Mouse (Mus musculus) stomach, embryonic 16.5 days (tissue): Measurements from ENCODE around the gene Slc5a2. TPM values are rescaled to one million over a fixed set of nuclear protein-coding genes. Genes with fewer than 3 reads are reported as not detected.

Experiments used
- ATAC-seq: fragments of 200-750 bp; cut with Nextera tagmentation; 2 replicates; pipeline ENCODE4 v1.8.0; 2017; ENCODE audit warnings: moderate number of reproducible peaks, moderate TSS enrichment; ENCODE audit not compliant: insufficient read depth, low FRiP score
- H3K27ac ChIP-seq: fragments of 300-500 bp; sonication (generic); 2 replicates; pipeline ENCODE4 v1.5.1; 2014; ENCODE audit warnings: low read length
- H3K27me3 ChIP-seq: fragments of 300-500 bp; sonication (generic); 2 replicates; pipeline ENCODE4 v1.6.1; 2014; ENCODE audit warnings: low read length, control low read depth, mixed read lengths; ENCODE audit not compliant: control insufficient read depth, insufficient read depth
- H3K36me3 ChIP-seq: fragments of 300-500 bp; sonication (generic); 2 replicates; pipeline ENCODE4 v1.6.1; 2014; ENCODE audit warnings: low read length; ENCODE audit not compliant: control insufficient read depth, insufficient read depth
- H3K4me1 ChIP-seq: fragments of 300-500 bp; sonication (generic); 2 replicates; pipeline ENCODE4 v1.6.1; 2014; ENCODE audit warnings: low read length, control low read depth, mixed read lengths; ENCODE audit not compliant: control insufficient read depth, insufficient read depth
- H3K4me2 ChIP-seq: fragments of 300-500 bp; sonication (generic); 2 replicates; pipeline ENCODE4 v1.6.1; 2014; ENCODE audit warnings: low read depth, low read length, mixed read lengths
- H3K4me3 ChIP-seq: fragments of 300-500 bp; sonication (generic); replicated peaks from 2 replicates; pipeline ENCODE4 v1.5.1; 2014; ENCODE audit warnings: mild to moderate bottlenecking, low read length
- H3K9ac ChIP-seq: fragments of 300-500 bp; sonication (generic); 2 replicates; pipeline ENCODE4 v1.6.1; 2014; ENCODE audit warnings: low read length
- H3K9me3 ChIP-seq: fragments of 300-500 bp; sonication (generic); replicated peaks from 2 replicates; pipeline ENCODE4 v1.6.1; 2016; ENCODE audit warnings: low read length, control low read depth; ENCODE audit not compliant: control insufficient read depth
- WGBS: fragments of 180-500 bp; shearing (Covaris S2); extraction: QIAGEN DNeasy Blood & Tissue Kit; methylation state at CpG from one replicate; pipeline ENCODE4 v1.1.7; 2014; 5-methylcytosine and 5-hydroxymethylcytosine counted together
- polyA plus RNA-seq: library from polyadenylated mRNA; unstranded; fragments of >200 nt; fragmentation: Nextera tagmentation; extraction: Ambion mirVana; gene quantifications from 2 replicates; pipeline ENCODE4 v1.2.1, GENCODE M21; 2015

Slc5a2 gene
- polyA plus RNA-seq, 1 experiment from 2014 or later = 0.72 TPM

DNA sequence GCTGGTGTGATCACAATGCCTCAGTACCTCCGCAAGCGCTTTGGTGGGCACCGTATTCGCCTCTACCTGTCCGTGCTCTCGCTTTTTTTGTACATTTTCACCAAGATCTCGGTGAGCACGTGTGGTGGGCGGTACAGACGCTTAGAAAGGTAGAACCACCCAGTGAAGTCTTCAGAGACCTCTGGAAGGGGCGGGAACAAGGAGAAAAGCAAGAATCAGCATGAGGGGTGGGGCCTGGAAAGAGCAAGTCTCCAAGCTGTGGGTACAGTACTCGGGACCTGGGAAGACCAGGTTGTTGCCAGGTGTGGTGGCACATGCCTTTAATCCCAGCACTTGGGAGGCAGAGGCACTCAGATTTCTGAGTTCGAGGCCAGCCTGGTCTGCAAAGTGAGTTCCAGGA lies 1.9 kb downstream of the Slc5a2 start:
- Histone ChIP-seq H3K9ac (no peak overlapping the region), H3K4me1 (0 out of 2 replicates have a peak, but pooled peaks cover 3% of the 10 kb centered on the region), H3K36me3 (0 out of 2 replicates have a peak, but pooled peaks cover 5% of the 10 kb centered on the region), H3K4me2 (no peak overlapping the region), H3K4me3 (no peak overlapping the region), H3K9me3 (no peaks in the 10 kb centered on the region), H3K27me3 (no peaks in the 10 kb centered on the region), H3K27ac (no peak overlapping the region)
- 55% methylated on average over 13 of the region's 13 CpGs for WGBS
- no peak for ATAC-seq

DNA sequence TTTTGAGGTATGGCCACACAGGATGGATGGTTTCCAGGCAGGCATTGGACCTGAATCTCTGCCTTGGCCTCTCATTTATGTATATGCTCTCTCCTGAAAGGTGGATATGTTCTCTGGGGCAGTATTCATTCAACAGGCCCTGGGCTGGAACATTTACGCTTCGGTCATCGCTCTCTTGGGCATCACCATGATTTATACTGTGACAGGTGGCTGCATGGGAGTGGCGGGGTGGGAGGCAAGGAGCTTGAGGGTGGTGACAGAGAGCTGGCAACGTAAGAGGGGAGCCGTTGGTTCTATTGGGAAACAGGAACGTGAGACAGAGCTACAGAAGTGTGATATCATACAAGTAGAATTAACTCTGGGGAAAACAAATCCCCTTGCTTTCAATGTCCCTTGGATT lies 2.4 kb downstream of the Slc5a2 start:
- H3K4me1 ChIP-seq = 0 out of 2 replicates have a peak, but pooled peaks cover 3% of the 10 kb centered on the region
- no peak overlapping the region for H3K4me3 ChIP-seq
- no peaks in the 10 kb centered on the region for H3K27me3 ChIP-seq
- WGBS = 79% methylated on average over 7 of the region's 7 CpGs
- H3K9ac ChIP-seq = no peak overlapping the region
- no peak for ATAC-seq
- no peak overlapping the region for H3K4me2 ChIP-seq
- H3K27ac ChIP-seq = no peak overlapping the region
- 0 out of 2 replicates have a peak, but pooled peaks cover 5% of the 10 kb centered on the region for H3K36me3 ChIP-seq
- no peaks in the 10 kb centered on the region for H3K9me3 ChIP-seq

DNA sequence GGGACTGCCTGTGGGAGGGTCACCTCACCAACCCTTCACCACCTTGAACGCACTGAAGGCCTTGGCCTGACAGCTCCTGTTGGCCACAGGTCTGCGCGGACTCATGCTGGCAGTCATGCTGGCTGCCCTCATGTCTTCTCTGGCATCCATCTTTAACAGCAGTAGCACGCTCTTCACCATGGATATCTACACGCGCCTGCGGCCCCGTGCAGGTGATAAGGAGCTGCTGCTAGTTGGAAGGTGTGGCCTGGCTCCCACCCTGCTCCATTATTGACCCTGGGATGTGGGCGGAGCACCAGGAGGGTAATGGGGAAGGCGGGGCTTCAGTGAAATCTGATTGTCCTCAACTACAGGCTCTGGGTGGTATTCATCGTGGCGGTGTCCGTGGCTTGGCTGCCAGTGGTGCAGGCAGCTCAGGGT lies 5.0 kb downstream of the Slc5a2 start:
- Histone ChIP-seq H3K4me2 (0 out of 2 replicates have a peak overlapping the region, but pooled peaks have one; percentile 15), H3K36me3 (peaks cover 14% of the 10 kb centered on the region; the same call in 1 of the 2 replicates)
- ATAC-seq = peak; percentile 87

DNA sequence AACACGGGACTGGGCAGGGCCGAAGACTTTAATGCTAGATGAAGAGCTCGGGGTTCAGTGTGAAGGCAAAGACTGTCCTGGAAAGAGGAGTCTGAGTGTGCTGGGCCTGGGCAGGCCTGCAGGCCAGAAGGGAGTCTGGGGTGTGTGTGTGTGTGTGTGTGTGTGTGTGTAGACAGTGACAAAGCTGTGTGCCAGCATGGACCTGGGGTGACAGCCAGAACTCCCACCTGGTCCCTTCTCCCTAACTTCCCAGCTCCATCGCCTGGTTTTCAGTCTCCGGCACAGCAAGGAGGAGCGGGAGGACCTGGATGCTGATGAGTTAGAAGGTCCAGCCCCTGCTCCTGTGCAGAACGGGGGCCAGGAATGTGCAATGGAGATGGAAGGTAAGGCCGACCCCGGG lies 6.0 kb downstream of the Slc5a2 start:
- WGBS = 94% methylated on average over 9 of the region's 9 CpGs
- H3K9ac ChIP-seq = no peak overlapping the region

More for the DNA sequence above, 5.0 kb downstream of the Slc5a2 start:
- H3K4me1 ChIP-seq = 0 out of 2 replicates have a peak, but pooled peaks cover 3% of the 10 kb centered on the region
- no peak overlapping the region for H3K27ac ChIP-seq
- no peak overlapping the region for H3K4me3 ChIP-seq
- H3K27me3 ChIP-seq = no peaks in the 10 kb centered on the region
- no peak overlapping the region for H3K9ac ChIP-seq
- whole genome bisulfite sequencing = 47% methylated on average over 13 of the region's 13 CpGs
- no peaks in the 10 kb centered on the region for H3K9me3 ChIP-seq

DNA sequence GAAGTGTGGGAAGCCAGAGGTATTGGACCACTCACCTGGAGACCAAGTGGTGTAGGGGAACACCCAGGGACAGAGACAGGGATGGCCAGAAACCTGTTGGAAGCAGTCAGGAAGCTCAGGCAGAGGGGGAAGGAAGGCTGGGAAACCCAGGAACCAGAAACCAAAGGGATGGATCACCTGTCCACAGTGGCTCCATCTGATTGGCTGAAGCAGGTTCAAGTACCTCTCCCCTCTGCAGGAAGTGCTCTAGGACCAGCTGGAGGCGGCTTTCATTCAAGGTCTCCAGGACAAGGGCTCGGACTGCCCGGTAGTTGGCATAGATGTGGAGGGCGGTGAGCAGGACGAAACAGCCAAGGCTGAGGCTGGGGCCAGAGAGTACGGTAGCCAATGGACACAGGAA lies 10.6 kb downstream of the Slc5a2 start:
- H3K36me3 ChIP-seq = peaks cover 17% of the 10 kb centered on the region; the same call in 1 of the 2 replicates
- H3K9ac ChIP-seq = no peak overlapping the region
- no peaks in the 10 kb centered on the region for H3K27me3 ChIP-seq
- H3K27ac ChIP-seq = no peak overlapping the region
- no peak overlapping the region for H3K4me3 ChIP-seq
- H3K4me2 ChIP-seq = no peak overlapping the region
- ATAC-seq = no peak
- 95% methylated on average over 6 of the region's 6 CpGs for WGBS
- peaks cover 5% of the 10 kb centered on the region; the same call in 1 of the 2 replicates for H3K4me1 ChIP-seq
- no peaks in the 10 kb centered on the region for H3K9me3 ChIP-seq

More for the DNA sequence above, 6.0 kb downstream of the Slc5a2 start:
- ATAC-seq = no peak
- Histone ChIP-seq H3K4me2 (no peak overlapping the region), H3K4me1 (0 out of 2 replicates have a peak, but pooled peaks cover 3% of the 10 kb centered on the region), H3K27me3 (no peaks in the 10 kb centered on the region), H3K9me3 (no peaks in the 10 kb centered on the region), H3K27ac (no peak overlapping the region), H3K4me3 (no peak overlapping the region), H3K36me3 (peaks cover 14% of the 10 kb centered on the region; the same call in 1 of the 2 replicates)

DNA sequence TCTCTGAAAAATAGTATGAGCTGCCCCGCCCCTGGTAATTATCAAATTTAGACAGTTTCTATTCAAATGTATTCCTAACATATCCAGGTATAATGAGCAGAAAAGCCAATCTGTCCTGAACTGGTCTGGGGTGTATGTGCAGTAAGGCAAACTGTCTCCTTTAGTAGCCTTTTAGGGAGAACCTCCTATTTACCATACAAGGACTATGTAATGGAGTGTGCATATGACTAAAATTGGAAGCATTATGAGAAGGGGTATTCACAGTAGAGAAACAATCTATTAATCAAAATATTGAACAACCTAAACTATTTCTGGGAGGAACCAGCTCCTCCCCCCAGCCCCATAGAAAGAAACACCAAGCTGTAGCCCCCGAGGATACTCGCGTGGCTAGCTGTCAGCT lies 14.3 kb downstream of the Slc5a2 start:
- Histone ChIP-seq H3K27me3 (no peaks in the 10 kb centered on the region), H3K27ac (peak overlapping the region; percentile 36; the same call in 1 of the 2 replicates), H3K9ac (no peak overlapping the region), H3K4me2 (no peak overlapping the region), H3K4me3 (no peak overlapping the region), H3K36me3 (peaks cover 4% of the 10 kb centered on the region; the same call in 1 of the 2 replicates), H3K4me1 (peaks cover 7% of the 10 kb centered on the region; the same call in 1 of the 2 replicates), H3K9me3 (no peaks in the 10 kb centered on the region)
- ATAC-seq = peak; percentile 55
- 89% methylated on average over 4 of the region's 4 CpGs for WGBS

DNA sequence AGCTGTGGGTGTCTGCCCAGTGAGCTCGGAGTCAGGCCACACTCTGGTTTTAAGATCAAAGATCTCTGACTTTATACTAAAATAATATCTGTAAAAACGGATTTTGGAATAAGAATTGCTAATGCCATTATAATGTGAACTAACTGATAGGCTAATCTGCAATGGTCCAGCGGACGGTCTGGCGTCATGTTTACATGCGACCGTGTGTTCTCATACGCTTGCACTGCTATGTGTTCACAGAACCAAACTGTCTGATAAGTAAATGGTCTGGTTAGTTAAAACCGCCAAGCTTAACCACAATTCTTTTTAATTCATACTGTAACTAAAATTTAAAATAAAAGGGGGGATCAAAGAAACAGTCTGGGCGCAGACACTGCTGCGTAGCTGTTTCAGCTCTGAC lies 16.3 kb downstream of the Slc5a2 start:
- Histone ChIP-seq H3K9ac (no peak overlapping the region), H3K27me3 (no peaks in the 10 kb centered on the region), H3K4me3 (no peak overlapping the region), H3K36me3 (0 out of 2 replicates have a peak, but pooled peaks cover 3% of the 10 kb centered on the region), H3K4me1 (peaks cover 7% of the 10 kb centered on the region; the same call in 1 of the 2 replicates), H3K9me3 (no peaks in the 10 kb centered on the region), H3K4me2 (no peak overlapping the region), H3K27ac (no peak overlapping the region)
- ATAC-seq = no peak
- WGBS = 87% methylated on average over 11 of the region's 11 CpGs

DNA sequence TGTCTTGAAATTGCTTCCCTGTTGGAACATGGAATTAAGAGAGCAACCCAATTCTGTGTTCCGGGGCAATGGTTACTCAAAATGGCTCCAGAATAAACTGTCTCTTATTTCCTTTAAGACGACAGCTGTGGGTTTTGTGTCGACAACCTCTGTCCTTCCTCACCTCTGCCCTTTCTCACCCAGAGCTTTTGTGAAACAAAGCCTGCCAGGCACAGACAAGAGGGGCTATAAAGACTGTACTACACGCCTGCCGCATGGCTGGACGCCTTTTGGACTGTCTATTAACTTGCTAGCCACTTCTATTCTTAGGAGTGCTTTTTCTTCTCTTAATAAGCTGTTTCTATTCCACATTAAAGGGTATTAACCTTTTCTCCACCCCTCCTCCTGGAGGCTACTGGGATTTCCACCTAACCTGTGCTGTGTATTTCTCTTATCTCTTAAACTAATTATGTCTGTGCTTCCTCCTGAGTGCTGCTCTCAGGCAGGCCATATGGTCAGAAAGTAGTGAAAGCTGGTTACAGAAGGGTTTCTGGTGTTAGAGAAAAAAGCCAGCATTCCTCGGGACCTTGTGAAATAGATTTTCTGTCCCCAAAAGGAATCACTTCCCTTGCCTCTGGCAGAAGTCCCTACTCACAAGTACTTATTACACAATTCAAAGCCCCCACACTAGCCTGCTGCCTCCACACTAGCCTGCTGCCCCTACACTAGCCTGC lies 17.2 kb downstream of the Slc5a2 start:
- H3K27ac ChIP-seq = no peak overlapping the region
- H3K36me3 ChIP-seq = 0 out of 2 replicates have a peak, but pooled peaks cover 6% of the 10 kb centered on the region
- H3K27me3 ChIP-seq = no peaks in the 10 kb centered on the region
- 37% methylated on average over 7 of the region's 7 CpGs for WGBS
- ATAC-seq = no peak
- no peak overlapping the region for H3K4me2 ChIP-seq
- no peak overlapping the region for H3K4me3 ChIP-seq
- peaks cover 6% of the 10 kb centered on the region; the same call in 1 of the 2 replicates for H3K4me1 ChIP-seq
- no peaks in the 10 kb centered on the region for H3K9me3 ChIP-seq
- H3K9ac ChIP-seq = no peak overlapping the region

DNA sequence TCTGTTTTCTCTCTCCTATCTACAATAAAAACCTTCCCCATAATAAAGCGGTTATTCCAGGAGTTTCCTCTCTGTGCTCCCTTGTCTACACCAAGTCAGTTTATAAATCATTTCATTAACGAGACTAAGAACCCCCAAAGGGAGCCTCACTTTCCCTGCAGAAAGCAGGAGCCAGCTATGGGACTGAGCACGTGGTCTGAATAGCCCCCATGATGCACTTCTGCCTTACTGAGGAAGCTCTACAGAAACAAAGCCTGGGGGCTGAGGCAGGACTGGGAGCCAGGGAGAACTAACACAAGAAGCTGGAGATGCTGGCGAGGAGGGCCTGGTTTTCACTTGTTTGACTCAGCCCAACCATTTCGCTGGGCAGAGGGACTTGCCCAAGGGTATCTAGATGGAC lies 18.6 kb downstream of the Slc5a2 start:
- no peaks in the 10 kb centered on the region for H3K9me3 ChIP-seq
- H3K27me3 ChIP-seq = no peaks in the 10 kb centered on the region
- no peak overlapping the region for H3K4me2 ChIP-seq
- 48% methylated on average over 5 of the region's 5 CpGs for WGBS
- H3K4me1 ChIP-seq = peaks cover 7% of the 10 kb centered on the region; the same call in 1 of the 2 replicates
- no peak for ATAC-seq
- H3K27ac ChIP-seq = peak overlapping the region; percentile 4; the same call in 1 of the 2 replicates
- H3K9ac ChIP-seq = no peak overlapping the region
- H3K4me3 ChIP-seq = no peak overlapping the region
- H3K36me3 ChIP-seq = 0 out of 2 replicates have a peak, but pooled peaks cover 6% of the 10 kb centered on the region
